Comparison of ENCODE assay signal across 20 mouse cellular contexts in genomic region chr8:61574526-61574925, GRCm38 (mm10).
DNase-seq lines count a peak whose midpoint lies in the region; ATAC-seq lines count a peak whose summit lies in the region.
"Had no signal": no experiment of that assay in that cellular context is flagged by ENCODE, and none has a peak within 500 bp of the region (broad histone marks: within the 10 kb centered on the region; RNA-seq: fewer than 3 reads in every experiment).

No protein-coding gene starts in this region.

- 53% methylated on average over 7 of the region's 7 CpGs for WGBS in heart, embryonic 14.5 days
- 78% methylated on average over 7 of the region's 7 CpGs for WGBS in kidney, embryonic 16.5 days

- no peak for ATAC-seq in heart, embryonic 14.5 days (ENCODE audit: insufficient number of reproducible peaks, insufficient read depth, low FRiP score, low read depth)
- peak; percentile 39; the same call in 1 of the 2 replicates for ATAC-seq in kidney, embryonic 16.5 days (ENCODE audit: low FRiP score, low TSS enrichment)
- ATAC-seq: forebrain, embryonic 14.5 days had no signal

- no peak for DNase-seq in heart, postnatal 25 days (ENCODE audit: low spot score)
- no peak for DNase-seq in kidney, postnatal 14 days
- DNase-seq in lung, postnatal 10 days = peak; percentile 32
- DNase-seq in lung, postnatal 36 days = no peak
- peak; percentile 49 for DNase-seq in yolk sac, embryonic 10.5 days (ENCODE audit: low spot score)
- no peak for DNase-seq in left cerebral cortex, postnatal 4 days
- DNase-seq: adrenal gland, postnatal 10 days; B cell, adult 2 months; cerebellum, postnatal 10 days; gastrocnemius, postnatal 25 days; kidney, postnatal 10 days; liver, embryonic 13.5 days; thymus, postnatal 25 days had no signal

- H3K36me3 ChIP-seq in heart, embryonic 14.5 days (ENCODE audit: control insufficient read depth, insufficient read depth, low read length) = peaks cover 13% of the 10 kb centered on the region
- H3K36me3 ChIP-seq in kidney, embryonic 16.5 days (ENCODE audit: insufficient read depth, low read length) = 0 out of 2 replicates have a peak, but pooled peaks cover under 1% of the 10 kb centered on the region
- H3K36me3 ChIP-seq: liver, embryonic 13.5 days had no signal

- H3K9ac ChIP-seq in heart, embryonic 14.5 days (ENCODE audit: low read length) = no peak overlapping the region
- H3K9ac ChIP-seq in kidney, embryonic 16.5 days (replicated peaks; ENCODE audit: low read length) = no peak overlapping the region
- H3K9ac ChIP-seq: embryonic facial prominence, embryonic 12.5 days; hindbrain, embryonic 14.5 days; liver, embryonic 13.5 days; midbrain, embryonic 12.5 days had no signal

- intact Hi-C loops in heart, postnatal 25 days (cut with DNase I) = no loop called here
- intact Hi-C loops in left cerebral cortex, postnatal 4 days (cut with DNase I) = no loop called here

- no peaks in the 10 kb centered on the region for H3K9me3 ChIP-seq in heart, embryonic 14.5 days (ENCODE audit: control insufficient read depth, low read length)
- no peaks in the 10 kb centered on the region for H3K9me3 ChIP-seq in kidney, embryonic 16.5 days (ENCODE audit: low read length)
- H3K9me3 ChIP-seq: embryonic facial prominence, embryonic 12.5 days; limb, embryonic 10.5 days; liver, embryonic 13.5 days; midbrain, embryonic 12.5 days had no signal

- peak overlapping the region; percentile 8 to 54; a peak in 2 of 4 replicates for H3K27ac ChIP-seq in heart, embryonic 14.5 days (replicated peaks in 1 of 2; ENCODE audit: control insufficient read depth in 1 of 2, insufficient read depth in 1 of 2, low read depth in 2 of 2, low read length in 2 of 2)
- no peak overlapping the region for H3K27ac ChIP-seq in kidney, embryonic 16.5 days (ENCODE audit: low read length)
- H3K27ac ChIP-seq: hindbrain, embryonic 14.5 days; limb, embryonic 10.5 days; liver, embryonic 13.5 days; midbrain, embryonic 12.5 days had no signal

- no peaks in the 10 kb centered on the region for H3K27me3 ChIP-seq in heart, embryonic 14.5 days (ENCODE audit: control insufficient read depth, insufficient read depth, low read length)
- H3K27me3 ChIP-seq in kidney, embryonic 16.5 days (ENCODE audit: insufficient read depth, low read length) = no peaks in the 10 kb centered on the region
- H3K27me3 ChIP-seq: embryonic facial prominence, embryonic 12.5 days; liver, embryonic 13.5 days; midbrain, embryonic 12.5 days had no signal

- no peak overlapping the region for H3K4me2 ChIP-seq in heart, embryonic 14.5 days (ENCODE audit: low read length)
- H3K4me2 ChIP-seq in kidney, embryonic 16.5 days (replicated peaks; ENCODE audit: low read depth, low read length) = no peak overlapping the region
- H3K4me2 ChIP-seq: embryonic facial prominence, embryonic 12.5 days; hindbrain, embryonic 14.5 days; liver, embryonic 13.5 days; midbrain, embryonic 12.5 days had no signal

- peaks cover 32 to 52% of the 10 kb centered on the region in 2 experiments for H3K4me1 ChIP-seq in heart, embryonic 14.5 days (ENCODE audit: control insufficient read depth in 2 of 2, insufficient read depth in 2 of 2, low read length in 2 of 2)
- H3K4me1 ChIP-seq in kidney, embryonic 16.5 days (ENCODE audit: insufficient read depth, low read length) = peaks cover 13% of the 10 kb centered on the region
- H3K4me1 ChIP-seq: midbrain, embryonic 12.5 days had no signal

- no peak overlapping the region for H3K4me3 ChIP-seq in heart, embryonic 14.5 days (ENCODE audit: control insufficient read depth in 1 of 2, insufficient read depth in 1 of 2, low read depth in 1 of 2, low read length in 2 of 2)
- no peak overlapping the region for H3K4me3 ChIP-seq in kidney, embryonic 16.5 days (ENCODE audit: low read length)
- H3K4me3 ChIP-seq: embryonic facial prominence, embryonic 12.5 days; limb, embryonic 10.5 days; liver, embryonic 13.5 days; midbrain, embryonic 12.5 days had no signal

Comparison
In these comparisons a context has a peak if more than half of its experiments do, and no peak if none do; other contexts are left out.
1. DNase-seq: peak in lung, postnatal 10 days (single experiment) and yolk sac, embryonic 10.5 days (single experiment); none in heart, postnatal 25 days (single experiment), kidney, postnatal 14 days (single experiment), lung, postnatal 36 days (single experiment) and left cerebral cortex, postnatal 4 days (single experiment).